Mouse (Mus musculus) limb, embryonic 11.5 days (tissue): Measurements from ENCODE around the gene Tssc4. TPM values are rescaled to one million over a fixed set of nuclear protein-coding genes. Genes with fewer than 3 reads are reported as not detected.

Experiments used
- ATAC-seq: fragments of 200-750 bp; cut with Nextera tagmentation; 2 replicates; pipeline ENCODE4 v1.8.0; 2017; ENCODE audit warnings: low read depth; ENCODE audit not compliant: insufficient number of reproducible peaks, low FRiP score, low TSS enrichment
- DNase-seq: peaks from one replicate; pipeline ENCODE4 v3.0.0-alpha.2; 2015; ENCODE audit warnings: low spot score
- H3K27ac ChIP-seq: fragments of 300-500 bp; sonication (generic); replicated peaks from 2 replicates; pipeline ENCODE4 v1.5.1; 2014; ENCODE audit warnings: low read depth, mild to moderate bottlenecking, low read length
- H3K27me3 ChIP-seq: fragments of 300-500 bp; sonication (generic); 2 replicates; pipeline ENCODE4 v1.6.1; 2014; ENCODE audit warnings: mild to moderate bottlenecking, low read length, mixed read lengths; ENCODE audit not compliant: control insufficient read depth, insufficient read depth
- H3K36me3 ChIP-seq: fragments of 300-500 bp; sonication (generic); 2 replicates; pipeline ENCODE4 v1.6.1; 2014; ENCODE audit warnings: mild to moderate bottlenecking, low read length, moderate library complexity, mixed read lengths; ENCODE audit not compliant: control insufficient read depth, insufficient read depth
- H3K4me1 ChIP-seq: fragments of 300-500 bp; sonication (generic); 2 replicates; pipeline ENCODE4 v1.6.1; 2014; ENCODE audit warnings: low read length, mixed read lengths; ENCODE audit not compliant: control insufficient read depth, insufficient read depth
- H3K4me2 ChIP-seq: fragments of 300-500 bp; sonication (generic); 2 replicates; pipeline ENCODE4 v1.6.1; 2014; ENCODE audit warnings: low read depth, mild to moderate bottlenecking, moderate library complexity; ENCODE audit not compliant: severe bottlenecking
- H3K4me3 ChIP-seq: fragments of 300-500 bp; sonication (generic); 2 replicates; pipeline ENCODE4 v1.5.1; 2014; ENCODE audit warnings: low read depth, low read length
- H3K9ac ChIP-seq: fragments of 300-500 bp; sonication (generic); 2 replicates; pipeline ENCODE4 v1.6.1; 2014; ENCODE audit warnings: mild to moderate bottlenecking, low read length
- H3K9me3 ChIP-seq: fragments of 300-500 bp; sonication (generic); 2 replicates; pipeline ENCODE4 v1.6.1; 2016; ENCODE audit warnings: low read length; ENCODE audit not compliant: control insufficient read depth
- whole genome bisulfite sequencing: fragments of 180-500 bp; shearing (Covaris S2); extraction: QIAGEN DNeasy Blood & Tissue Kit; methylation state at CpG from one replicate; pipeline ENCODE4 v1.1.7; 2014; 5-methylcytosine and 5-hydroxymethylcytosine counted together
- polyA plus RNA-seq: library from polyadenylated mRNA; unstranded; fragments of >200 nt; fragmentation: Nextera tagmentation; extraction: Ambion mirVana; gene quantifications from 2 replicates; pipeline ENCODE4 v1.2.1, GENCODE M21; 2014

The Tssc4 gene
- polyA plus RNA-seq, 1 experiment from 2014 or later: 82.1 TPM

DNA sequence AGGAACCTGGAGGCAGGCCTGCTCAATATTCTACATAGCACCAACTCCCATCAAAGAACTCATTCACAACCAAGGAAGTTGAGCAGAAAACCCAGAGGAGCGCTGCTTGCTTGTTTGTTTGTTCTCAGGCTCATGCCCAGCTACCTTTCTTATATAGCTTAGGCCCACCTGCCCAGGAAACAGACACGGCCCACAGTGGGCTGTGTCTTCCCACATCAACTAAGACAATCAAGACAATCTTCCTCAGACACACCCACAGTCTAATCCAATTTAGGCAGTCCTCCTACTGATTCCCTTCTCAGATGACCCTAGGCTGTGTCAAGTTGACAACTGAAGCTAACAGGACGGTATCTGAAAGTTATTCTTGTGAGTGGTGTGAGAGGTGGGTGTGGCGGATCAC is 37.0 kb downstream of the Tssc4 start, which contains the start of gene Kcnq1:
Gene Kcnq1, plus strand, starts transcription at position 301 of the 400 bp plus-strand sequence.
- DNase-seq (no peak), ATAC-seq (no peak)
- Histone ChIP-seq H3K4me2 (peak within 1 kb of the TSS; percentile 79), H3K9ac (peak within 1 kb of the TSS; percentile 49; the same call in 1 of the 2 replicates), H3K4me3 (peak within 1 kb of the TSS; percentile 36), H3K9me3 (no peaks in the 10 kb centered on the region), H3K27me3 (peaks cover 45% of the 10 kb centered on the region), H3K27ac (no peak within 1 kb of the TSS), H3K4me1 (peaks cover 7% of the 10 kb centered on the region), H3K36me3 (no peaks in the 10 kb centered on the region)
- 72% methylated on average over 4 of the region's 4 CpGs for WGBS

DNA sequence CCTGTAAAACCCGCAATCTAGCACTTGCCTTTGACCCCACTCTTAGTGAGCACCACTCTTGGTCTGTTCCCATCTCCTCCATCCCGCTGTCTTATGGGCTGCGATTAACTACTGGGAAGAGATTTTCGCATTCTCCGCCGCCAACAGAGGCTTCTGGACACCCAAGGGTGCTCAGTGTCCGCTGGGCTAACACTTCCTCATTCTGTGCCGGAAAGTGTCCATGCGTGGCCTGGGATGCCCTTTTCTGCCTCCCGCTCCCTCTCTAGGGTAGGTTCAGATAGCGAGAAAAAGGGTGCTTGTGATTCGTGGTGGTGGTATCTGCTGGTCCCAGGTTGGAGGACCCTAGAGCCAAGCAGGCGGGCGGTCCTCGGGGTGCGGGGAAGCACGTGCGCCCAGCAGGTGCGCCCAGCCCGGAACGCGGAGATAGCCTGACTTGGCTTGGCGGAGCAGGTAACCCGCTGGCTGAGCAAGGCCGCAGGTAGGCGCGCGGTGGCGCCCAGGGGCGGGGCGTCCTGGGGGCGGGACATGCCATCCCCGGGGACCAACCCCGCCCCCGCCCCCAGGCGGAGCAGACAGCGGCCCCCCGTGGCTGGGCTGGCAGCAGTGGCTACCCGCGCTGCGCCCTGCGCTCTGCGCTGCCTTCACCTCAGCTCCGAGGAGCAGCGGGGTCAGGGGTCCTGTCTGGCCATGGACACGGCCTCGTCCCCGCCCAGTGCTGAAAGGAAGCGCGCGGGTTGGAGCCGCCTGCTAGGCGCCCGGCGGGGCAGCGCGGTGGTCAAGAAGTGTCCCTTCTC is 37.8 kb downstream of the Tssc4 start:
- ATAC-seq: no peak
- peaks cover 45% of the 10 kb centered on the region for H3K27me3 ChIP-seq
- peak; percentile 42 for DNase-seq

DNA sequence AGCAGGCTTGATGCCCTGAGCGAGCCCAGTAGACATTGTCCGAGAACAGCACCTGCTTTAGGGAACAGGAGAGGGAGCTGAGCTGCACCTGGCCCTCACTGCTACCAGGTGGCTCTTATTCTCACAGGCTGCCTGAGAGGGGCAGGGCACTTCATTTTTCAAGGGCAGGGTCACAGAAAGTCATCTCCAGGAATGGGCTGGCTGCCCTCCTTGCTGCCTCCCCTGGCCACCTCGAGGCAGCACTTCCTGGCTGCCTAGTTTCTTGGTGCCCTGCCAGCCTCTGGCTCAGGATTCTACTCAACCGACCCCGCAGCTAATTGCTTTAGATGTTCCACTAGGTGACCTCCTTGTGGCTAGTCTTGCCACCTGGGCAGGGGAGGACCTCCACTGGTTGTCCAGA is 39.2 kb downstream of the Tssc4 start:
- Histone ChIP-seq H3K9ac (no peak overlapping the region), H3K4me1 (peaks cover 7% of the 10 kb centered on the region), H3K4me3 (no peak overlapping the region)

More for the DNA sequence above, 37.8 kb downstream of the Tssc4 start:
- no peak overlapping the region for H3K27ac ChIP-seq
- peak overlapping the region; percentile 79 for H3K4me2 ChIP-seq
- H3K9me3 ChIP-seq: no peaks in the 10 kb centered on the region
- H3K4me3 ChIP-seq: peak overlapping the region; percentile 36
- WGBS: 7% methylated on average over 55 of the region's 57 CpGs
- peaks cover 7% of the 10 kb centered on the region for H3K4me1 ChIP-seq
- no peaks in the 10 kb centered on the region for H3K36me3 ChIP-seq
- peak overlapping the region; percentile 49; the same call in 1 of the 2 replicates for H3K9ac ChIP-seq

DNA sequence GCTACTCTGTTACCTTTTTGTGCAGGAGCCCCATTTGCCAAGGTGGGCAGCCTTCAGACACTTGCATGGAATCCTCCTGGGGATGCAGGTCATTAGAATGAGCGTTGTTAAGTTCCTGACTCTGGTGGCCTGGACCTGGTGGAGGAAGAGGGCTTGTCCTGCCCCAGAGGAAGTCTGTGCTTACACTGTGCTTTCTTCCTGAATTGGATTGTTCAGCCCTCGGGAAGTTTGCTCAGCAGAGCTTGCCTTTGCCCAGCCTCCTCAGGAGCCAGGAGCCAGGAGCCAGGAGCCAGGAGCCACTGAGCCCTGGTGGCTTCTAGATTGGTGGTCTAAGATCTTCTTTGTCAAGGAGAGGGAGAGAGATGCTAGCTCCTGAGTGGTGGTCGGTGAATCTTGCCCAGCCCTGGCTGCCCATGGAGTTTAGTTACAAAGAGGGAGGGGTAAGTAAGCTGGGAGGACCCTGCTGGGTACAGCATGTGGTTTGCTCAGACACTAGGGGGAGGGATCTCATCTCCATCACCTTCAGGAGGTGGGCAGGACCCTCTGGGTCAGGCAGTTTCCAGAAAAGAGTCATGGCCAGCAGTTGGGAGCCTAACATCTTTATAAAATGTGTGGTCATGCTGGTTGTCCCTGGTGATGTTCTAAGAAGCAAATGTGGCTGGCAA is 40.1 kb downstream of the Tssc4 start:
- ATAC-seq (peak; percentile 17; the same call in 1 of the 2 replicates), DNase-seq (no peak)
- WGBS: 19% methylated on average over 3 of the region's 3 CpGs
- H3K9ac ChIP-seq: no peak overlapping the region
- peaks cover 45% of the 10 kb centered on the region for H3K27me3 ChIP-seq
- H3K4me2 ChIP-seq: no peak overlapping the region
- peaks cover 7% of the 10 kb centered on the region for H3K4me1 ChIP-seq
- no peaks in the 10 kb centered on the region for H3K9me3 ChIP-seq
- H3K4me3 ChIP-seq: no peak overlapping the region
- no peak overlapping the region for H3K27ac ChIP-seq
- no peaks in the 10 kb centered on the region for H3K36me3 ChIP-seq

More for the DNA sequence above, 39.2 kb downstream of the Tssc4 start:
- DNase-seq: no peak
- no peaks in the 10 kb centered on the region for H3K9me3 ChIP-seq
- no peaks in the 10 kb centered on the region for H3K36me3 ChIP-seq
- no peak for ATAC-seq
- H3K27ac ChIP-seq: no peak overlapping the region
- peaks cover 45% of the 10 kb centered on the region for H3K27me3 ChIP-seq
- 47% methylated on average over 5 of the region's 5 CpGs for WGBS
- H3K4me2 ChIP-seq: no peak overlapping the region; the same call in 1 of the 2 replicates

DNA sequence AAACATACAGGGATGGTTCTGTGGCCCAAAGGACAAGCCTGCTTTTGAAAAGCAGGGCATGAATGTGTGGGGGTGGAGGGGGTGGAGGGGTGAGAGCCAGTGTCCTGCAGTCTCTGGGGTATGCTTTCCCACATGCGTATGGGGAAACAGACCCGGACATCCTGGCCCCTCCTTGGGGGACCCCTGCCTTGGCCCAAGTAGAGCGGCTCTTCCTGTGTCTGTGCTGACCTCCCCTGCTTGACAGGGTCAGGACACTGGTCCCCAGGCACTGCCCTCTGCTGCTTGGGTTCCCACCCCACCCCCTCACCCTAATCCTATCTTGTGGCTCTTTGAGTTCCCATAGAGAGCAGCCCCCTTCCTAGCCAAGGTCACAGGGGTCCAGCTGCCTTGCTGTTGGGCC is 40.6 kb downstream of the Tssc4 start:
- Histone ChIP-seq H3K27me3 (peaks cover 45% of the 10 kb centered on the region), H3K4me1 (peaks cover 7% of the 10 kb centered on the region), H3K27ac (no peak overlapping the region), H3K9me3 (no peaks in the 10 kb centered on the region), H3K36me3 (no peaks in the 10 kb centered on the region), H3K4me3 (no peak overlapping the region), H3K9ac (no peak overlapping the region), H3K4me2 (no peak overlapping the region)
- no peak for DNase-seq
- WGBS: 74% methylated on average over 3 of the region's 3 CpGs
- no peak for ATAC-seq

DNA sequence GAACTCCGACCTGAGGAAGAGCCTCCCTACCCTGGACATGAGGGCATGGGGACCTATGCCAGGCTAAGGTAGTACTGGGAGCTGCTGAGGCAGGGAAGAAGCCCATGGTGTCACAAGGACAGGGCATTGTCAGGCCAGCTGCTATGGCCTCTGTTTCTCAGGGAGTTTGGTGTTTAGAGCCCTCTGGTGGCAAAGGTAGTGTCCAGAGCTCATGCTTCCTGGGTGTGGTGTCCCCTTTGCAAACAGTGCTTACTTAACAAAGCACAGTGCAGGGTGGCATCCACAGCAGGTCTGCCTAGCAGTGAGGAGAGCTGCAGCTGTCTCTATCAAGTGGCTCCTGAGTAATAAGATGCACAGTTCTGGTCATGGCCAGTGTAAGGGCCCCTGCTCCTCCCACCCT is 41.8 kb downstream of the Tssc4 start:
- H3K4me1 ChIP-seq: peaks cover 7% of the 10 kb centered on the region
- DNase-seq (no peak), ATAC-seq (no peak)
- peaks cover 37% of the 10 kb centered on the region for H3K27me3 ChIP-seq
- no peak overlapping the region for H3K27ac ChIP-seq
- no peaks in the 10 kb centered on the region for H3K9me3 ChIP-seq
- H3K4me2 ChIP-seq: no peak overlapping the region
- H3K9ac ChIP-seq: no peak overlapping the region
- no peaks in the 10 kb centered on the region for H3K36me3 ChIP-seq
- no peak overlapping the region for H3K4me3 ChIP-seq
- 77% methylated on average over 1 of the region's 1 CpGs for WGBS

DNA sequence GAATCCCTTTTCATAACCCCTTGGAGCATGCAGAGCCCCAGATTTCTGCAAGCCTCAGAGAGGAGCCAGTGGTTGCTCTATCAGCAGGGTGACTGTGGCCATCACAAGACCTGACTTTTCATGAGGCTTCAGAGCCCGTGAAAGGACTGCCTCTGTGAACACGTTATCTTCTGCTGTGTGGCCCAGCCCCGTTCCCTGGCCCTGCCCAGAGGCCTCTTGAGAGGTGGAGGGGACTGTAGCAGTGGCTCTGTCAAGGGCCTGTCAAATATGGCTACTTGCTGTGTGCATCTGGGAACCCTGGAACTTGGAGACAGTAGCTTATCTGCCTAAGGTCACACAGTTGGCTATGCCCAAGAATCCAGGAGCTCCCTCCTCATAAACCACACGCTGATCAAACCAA is 42.7 kb downstream of the Tssc4 start:
- DNase-seq: no peak
- H3K4me1 ChIP-seq: peaks cover 7% of the 10 kb centered on the region
- ATAC-seq: no peak
- no peak overlapping the region for H3K9ac ChIP-seq
- WGBS: 63% methylated on average over 4 of the region's 4 CpGs
- H3K4me2 ChIP-seq: no peak overlapping the region
- no peaks in the 10 kb centered on the region for H3K9me3 ChIP-seq
- H3K36me3 ChIP-seq: no peaks in the 10 kb centered on the region
- H3K4me3 ChIP-seq: no peak overlapping the region
- H3K27me3 ChIP-seq: peaks cover 28% of the 10 kb centered on the region
- H3K27ac ChIP-seq: no peak overlapping the region

DNA sequence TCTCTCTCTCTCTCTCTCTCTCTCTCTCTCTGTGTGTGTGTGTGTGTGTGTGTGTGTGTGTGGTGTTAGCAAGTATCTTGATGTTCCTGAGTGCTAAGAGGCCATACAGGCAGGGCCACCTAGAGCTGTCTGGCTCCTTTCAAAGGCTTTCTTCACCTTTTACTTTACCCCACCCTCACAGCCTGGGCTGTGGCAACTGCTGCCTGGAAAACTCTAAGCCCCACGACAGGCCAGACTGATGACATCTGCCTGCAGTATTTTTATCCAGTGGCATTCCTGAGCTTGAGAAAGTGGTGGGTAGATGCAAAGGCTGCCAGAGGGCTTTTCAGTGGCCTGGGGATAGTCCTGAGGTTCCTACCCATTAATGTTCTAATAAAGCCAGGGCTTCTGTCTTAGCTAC is 43.3 kb downstream of the Tssc4 start:
- H3K4me1 ChIP-seq: peaks cover under 1% of the 10 kb centered on the region; the same call in 1 of the 2 replicates
- no peak overlapping the region for H3K27ac ChIP-seq
- no peaks in the 10 kb centered on the region for H3K9me3 ChIP-seq
- H3K27me3 ChIP-seq: peaks cover 21% of the 10 kb centered on the region
- DNase-seq: no peak
- H3K4me3 ChIP-seq: no peak overlapping the region
- H3K9ac ChIP-seq: no peak overlapping the region
- H3K36me3 ChIP-seq: no peaks in the 10 kb centered on the region
- 31% methylated on average over 1 of the region's 1 CpGs for WGBS
- no peak overlapping the region for H3K4me2 ChIP-seq
- no peak for ATAC-seq
